Mouse (Mus musculus) forebrain, postnatal 0 days (tissue): ENCODE results near the gene Prkca. TPM values are rescaled to one million over a fixed set of nuclear protein-coding genes. Genes with fewer than 3 reads are reported as not detected.
A peak's percentile ranks its signal among the peaks of the same experiment; 100 is the strongest.

Experiments used
- ATAC-seq: fragments of 200-750 bp; cut with Nextera tagmentation; 2 replicates; pipeline ENCODE4 v1.8.0; 2017; ENCODE audit warnings: mild to moderate bottlenecking, moderate library complexity
- DNase-seq: peaks from one replicate; pipeline ENCODE4 v3.0.0-alpha.2; 2015
- H3K27ac ChIP-seq: fragments of 300-500 bp; sonication (generic); 2 replicates; pipeline ENCODE4 v1.5.1; 2014; ENCODE audit warnings: low read depth, mild to moderate bottlenecking, antibody characterized with exemption, low read length, moderate library complexity, mixed read lengths
- H3K27me3 ChIP-seq: fragments of 300-500 bp; sonication (generic); 2 replicates; pipeline ENCODE4 v1.6.1; 2014; ENCODE audit warnings: mild to moderate bottlenecking, low read length, mixed read lengths; ENCODE audit not compliant: insufficient read depth
- H3K36me3 ChIP-seq: fragments of 300-500 bp; sonication (generic); 2 replicates; pipeline ENCODE4 v1.6.1; 2014; ENCODE audit warnings: mild to moderate bottlenecking, moderate library complexity; ENCODE audit not compliant: insufficient read depth
- H3K4me1 ChIP-seq: fragments of 300-500 bp; sonication (generic); 2 replicates; pipeline ENCODE4 v1.6.1; 2014; ENCODE audit warnings: antibody characterized with exemption; ENCODE audit not compliant: insufficient read depth
- H3K4me2 ChIP-seq: fragments of 300-500 bp; sonication (generic); 2 replicates; pipeline ENCODE4 v1.6.1; 2014; ENCODE audit warnings: low read depth, mild to moderate bottlenecking, moderate library complexity
- H3K4me3 ChIP-seq: fragments of 300-500 bp; sonication (generic); 2 replicates; pipeline ENCODE4 v1.5.1; 2014; ENCODE audit warnings: low read depth, low read length, mixed read lengths
- H3K9ac ChIP-seq: fragments of 300-500 bp; sonication (generic); 2 replicates; pipeline ENCODE4 v1.6.1; 2014; ENCODE audit warnings: mild to moderate bottlenecking
- H3K9me3 ChIP-seq: fragments of 300-500 bp; sonication (generic); 2 replicates; pipeline ENCODE4 v1.6.1; 2016; ENCODE audit warnings: low read length
- CTCF ChIP-seq: sonication (generic); IDR thresholded peaks from 2 replicates; pipeline ENCODE4 v1.5.1; 2016; ENCODE audit warnings: antibody characterized with exemption, control low read depth, low read depth
- WGBS: fragments of 180-500 bp; shearing (Covaris S2); extraction: QIAGEN DNeasy Blood & Tissue Kit; methylation state at CpG from one replicate; pipeline ENCODE4 v1.1.7; 2014; 5-methylcytosine and 5-hydroxymethylcytosine counted together
- polyA plus RNA-seq: library from polyadenylated mRNA; unstranded; fragments of >200 nt; fragmentation: Nextera tagmentation; extraction: Ambion mirVana; gene quantifications from 2 replicates; pipeline ENCODE4 v1.2.1, GENCODE M21; 2015
- total RNA-seq: library from RNA; depleted of rRNA; stranded (reverse); fragments of >200 nt; gene quantifications from 2 replicates; pipeline ENCODE4 v1.2.3, GENCODE M21; 2014

Gene Prkca
- total and polyA plus RNA-seq, 2 experiments from 2014 or later = 5.0 to 30.0 TPM

- WGBS = 72% methylated on average over 7 of the region's 7 CpGs
- Histone ChIP-seq H3K4me1 (no peaks in the 10 kb centered on the region), H3K9ac (no peak overlapping the region), H3K9me3 (no peaks in the 10 kb centered on the region), H3K4me3 (no peak overlapping the region), H3K36me3 (no peaks in the 10 kb centered on the region), H3K4me2 (no peak overlapping the region), H3K27me3 (no peaks in the 10 kb centered on the region), H3K27ac (no peak overlapping the region)
- DNase-seq (no peak), ATAC-seq (no peak)
- TF ChIP-seq CTCF = no peak
These were observed 351.7 kb downstream of the Prkca start for GRCm38 (mm10) chr11:107991990-107992389.

GRCm38 (mm10) chr11:107989241-107989640 lies 354.5 kb downstream of the Prkca start:
- DNase-seq (no peak), ATAC-seq (no peak)
- H3K4me1 ChIP-seq = no peaks in the 10 kb centered on the region
- H3K4me2 ChIP-seq = no peak overlapping the region
- H3K9ac ChIP-seq = no peak overlapping the region
- H3K27me3 ChIP-seq = no peaks in the 10 kb centered on the region
- H3K27ac ChIP-seq = no peak overlapping the region
- TF ChIP-seq CTCF = no peak
- H3K9me3 ChIP-seq = no peaks in the 10 kb centered on the region
- 92% methylated on average over 6 of the region's 6 CpGs for WGBS
- peaks cover 3% of the 10 kb centered on the region; the same call in 1 of the 2 replicates for H3K36me3 ChIP-seq
- H3K4me3 ChIP-seq = no peak overlapping the region

- Histone ChIP-seq H3K36me3 (peaks cover 3% of the 10 kb centered on the region; the same call in 1 of the 2 replicates), H3K9me3 (no peaks in the 10 kb centered on the region), H3K4me2 (no peak overlapping the region), H3K4me3 (no peak overlapping the region), H3K27ac (no peak overlapping the region), H3K4me1 (no peaks in the 10 kb centered on the region), H3K9ac (no peak overlapping the region), H3K27me3 (no peaks in the 10 kb centered on the region)
- no peak for DNase-seq
- WGBS = 93% methylated on average over 3 of the region's 3 CpGs
- no peak for TF ChIP-seq CTCF
- ATAC-seq = no peak
These were observed 357.8 kb downstream of the Prkca start for GRCm38 (mm10) chr11:107985941-107986340.

- ATAC-seq (no peak), DNase-seq (no peak)
- no peaks in the 10 kb centered on the region; the same call in 1 of the 2 replicates for H3K27me3 ChIP-seq
- WGBS = 85% methylated on average over 12 of the region's 12 CpGs
- peaks cover 3% of the 10 kb centered on the region; the same call in 1 of the 2 replicates for H3K36me3 ChIP-seq
- H3K9me3 ChIP-seq = no peaks in the 10 kb centered on the region
- no peak overlapping the region for H3K4me2 ChIP-seq
- H3K9ac ChIP-seq = no peak overlapping the region
- H3K27ac ChIP-seq = no peak overlapping the region
- no peaks in the 10 kb centered on the region for H3K4me1 ChIP-seq
- no peak for TF ChIP-seq CTCF
- no peak overlapping the region for H3K4me3 ChIP-seq
These were observed 359.8 kb downstream of the Prkca start for GRCm38 (mm10) chr11:107983883-107984282.

DNA sequence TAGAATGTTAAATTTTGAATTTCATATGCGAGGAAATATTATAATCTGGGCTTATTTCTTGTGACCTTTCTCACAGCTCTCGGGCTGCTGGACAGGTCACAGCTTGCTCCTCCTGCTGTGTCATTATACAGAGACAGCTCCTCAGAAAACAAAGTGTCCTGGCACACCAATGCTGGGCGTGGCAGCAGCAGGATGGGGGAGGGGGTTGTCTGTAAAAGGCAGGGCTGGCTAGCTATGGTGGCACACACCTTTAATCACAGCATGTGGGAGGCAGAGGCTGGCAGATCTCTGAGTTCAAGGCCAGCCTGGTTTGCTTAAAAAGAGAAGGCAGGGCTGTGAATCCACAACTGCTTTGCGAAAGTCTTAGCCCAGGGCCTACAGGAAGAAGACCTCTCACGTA lies 360.5 kb downstream of the Prkca start:
- Histone ChIP-seq H3K36me3 (peaks cover 3% of the 10 kb centered on the region), H3K9me3 (no peaks in the 10 kb centered on the region), H3K4me2 (no peak overlapping the region), H3K27ac (no peak overlapping the region), H3K27me3 (no peaks in the 10 kb centered on the region; the same call in 1 of the 2 replicates), H3K9ac (no peak overlapping the region), H3K4me3 (no peak overlapping the region), H3K4me1 (no peaks in the 10 kb centered on the region)
- TF ChIP-seq CTCF = no peak
- 58% methylated on average over 5 of the region's 5 CpGs for WGBS
- ATAC-seq (no peak), DNase-seq (no peak)

DNA sequence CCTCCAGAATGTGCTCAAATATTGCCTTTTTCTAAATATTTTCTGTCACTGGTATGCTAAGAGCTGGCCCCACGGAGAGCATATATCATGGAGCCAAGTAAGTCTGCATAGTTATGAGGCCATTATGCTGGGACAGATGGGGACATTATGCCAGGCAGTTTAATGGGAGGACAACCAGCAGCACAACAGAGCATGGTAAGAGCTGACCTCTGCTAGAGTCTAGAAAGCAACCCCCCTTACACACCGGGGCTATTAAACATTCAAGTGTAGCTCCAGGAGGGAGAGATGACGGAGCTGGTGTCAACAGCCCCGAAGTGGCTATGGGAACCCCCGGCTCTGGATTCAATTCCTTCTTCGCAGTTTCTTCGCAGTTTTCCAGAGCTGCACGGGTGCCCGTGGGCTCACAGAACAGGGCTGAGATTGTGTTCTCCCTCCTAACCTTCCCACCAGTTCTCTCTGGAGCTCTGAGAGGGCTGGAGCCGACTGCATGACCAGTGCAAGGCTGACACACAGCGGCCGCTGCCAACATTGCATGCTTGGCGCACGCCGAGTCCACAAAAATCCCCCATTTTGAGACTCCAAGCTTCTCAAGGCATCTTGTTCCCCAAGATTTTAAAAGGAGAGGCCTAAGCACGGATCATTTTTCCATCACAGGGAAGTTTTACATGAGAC lies 361.4 kb downstream of the Prkca start:
- H3K36me3 ChIP-seq = peaks cover 10% of the 10 kb centered on the region
- peak; percentile 98 for TF ChIP-seq CTCF
- no peaks in the 10 kb centered on the region for H3K9me3 ChIP-seq
- H3K27ac ChIP-seq = no peak overlapping the region
- peak; percentile 91 for DNase-seq
- no peak overlapping the region for H3K4me3 ChIP-seq
- WGBS = 20% methylated on average over 16 of the region's 16 CpGs
- H3K27me3 ChIP-seq = no peaks in the 10 kb centered on the region; the same call in 1 of the 2 replicates
- no peaks in the 10 kb centered on the region for H3K4me1 ChIP-seq
- H3K4me2 ChIP-seq = no peak overlapping the region; the same call in 1 of the 2 replicates
- peak; percentile 94 for ATAC-seq
- no peak overlapping the region for H3K9ac ChIP-seq

DNA sequence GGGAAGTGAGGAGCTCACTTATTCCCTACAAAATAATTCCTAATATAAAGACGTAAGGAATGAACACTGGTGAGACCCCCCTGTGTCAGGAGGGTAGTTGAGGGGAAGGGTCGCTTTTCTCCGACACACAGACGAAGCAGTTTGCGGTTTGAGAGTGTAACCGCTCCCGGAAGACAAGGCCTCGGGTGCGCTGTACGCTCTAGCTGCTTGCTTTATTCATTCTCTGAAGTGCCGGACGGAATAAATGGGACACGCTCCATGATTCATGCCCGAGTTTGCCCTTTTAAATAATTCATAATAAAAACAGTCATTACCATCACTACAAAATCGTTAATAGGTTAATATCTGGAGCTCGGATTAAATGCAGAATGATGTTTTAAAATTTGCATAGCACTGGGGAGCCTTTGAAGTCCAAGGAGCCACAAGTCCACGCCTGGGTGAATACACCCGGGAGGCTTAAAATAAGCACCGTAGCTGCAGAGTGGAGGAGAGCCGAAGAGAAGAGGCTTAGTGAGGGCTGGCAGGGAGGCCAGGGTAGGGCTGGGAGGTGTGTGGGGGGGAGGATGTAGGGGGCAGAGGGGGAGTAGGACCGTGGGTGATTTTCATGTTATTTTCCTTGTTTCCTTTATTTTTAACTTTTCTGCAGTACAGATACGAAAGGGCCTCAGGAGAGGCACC lies 364.1 kb downstream of the Prkca start:
- H3K9ac ChIP-seq = no peak overlapping the region
- no peak overlapping the region for H3K27ac ChIP-seq
- 17% methylated on average over 22 of the region's 22 CpGs for WGBS
- DNase-seq (no peak), ATAC-seq (no peak)
- no peak for TF ChIP-seq CTCF
- no peaks in the 10 kb centered on the region; the same call in 1 of the 2 replicates for H3K27me3 ChIP-seq
- H3K4me2 ChIP-seq = no peak overlapping the region
- H3K9me3 ChIP-seq = no peaks in the 10 kb centered on the region
- H3K4me3 ChIP-seq = no peak overlapping the region
- H3K36me3 ChIP-seq = peaks cover 17% of the 10 kb centered on the region
- no peaks in the 10 kb centered on the region for H3K4me1 ChIP-seq
